Mouse (Mus musculus) cortical plate, adult 2 months (tissue): Measurements from ENCODE around the gene Cep89.

Experiments used
- CTCF ChIP-seq: fragments of 200-500 bp; IDR thresholded peaks from 2 replicates; pipeline ENCODE4 v1.5.1; 2011; ENCODE audit warnings: mild to moderate bottlenecking, control low read depth, low read length; ENCODE audit not compliant: insufficient read depth; ENCODE audit errors: extremely low read depth
- POLR2A ChIP-seq: fragments of 200-500 bp; IDR thresholded peaks from 2 replicates; pipeline ENCODE4 v1.6.1; 2011; ENCODE audit warnings: mild to moderate bottlenecking, low read length, control low read depth; ENCODE audit not compliant: insufficient read depth; ENCODE audit errors: extremely low read depth

DNA sequence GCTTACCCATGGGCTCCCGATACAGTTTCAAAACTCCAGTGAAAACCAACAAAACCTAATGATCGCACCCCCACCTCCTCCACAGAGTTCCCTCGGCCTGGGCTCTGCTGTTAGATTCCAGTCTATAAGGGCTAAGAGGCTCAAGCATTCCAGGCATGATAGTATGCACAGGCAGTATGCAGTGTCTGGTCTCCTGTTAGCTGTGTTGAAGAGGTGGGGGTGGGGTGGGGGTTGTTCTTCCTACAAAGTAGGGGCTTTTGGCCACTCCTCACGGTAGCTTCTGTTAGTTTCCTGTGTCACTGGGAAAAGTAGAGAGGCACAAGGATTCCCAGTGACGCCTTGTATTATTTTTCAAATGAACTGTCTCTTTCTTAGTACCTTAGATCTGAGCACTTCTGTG lies 34.6 kb upstream of the Cep89 start:
- no peak for TF ChIP-seq POLR2A
- TF ChIP-seq CTCF = no peak
